Mouse (Mus musculus): ENCODE measurements around the gene Cyp4b1. TPM values are rescaled to one million over a fixed set of nuclear protein-coding genes. Genes with fewer than 3 reads are reported as not detected.

Cyp4b1 gene
- 1.0 TPM for polyA plus RNA-seq (2015; fragmentation: Illumina TruSeq; extraction: RNeasy Lipid Tissue Mini Kit (QIAGEN cat#74804); ENCODE audit: low read depth, low replicate concordance)

DNA sequence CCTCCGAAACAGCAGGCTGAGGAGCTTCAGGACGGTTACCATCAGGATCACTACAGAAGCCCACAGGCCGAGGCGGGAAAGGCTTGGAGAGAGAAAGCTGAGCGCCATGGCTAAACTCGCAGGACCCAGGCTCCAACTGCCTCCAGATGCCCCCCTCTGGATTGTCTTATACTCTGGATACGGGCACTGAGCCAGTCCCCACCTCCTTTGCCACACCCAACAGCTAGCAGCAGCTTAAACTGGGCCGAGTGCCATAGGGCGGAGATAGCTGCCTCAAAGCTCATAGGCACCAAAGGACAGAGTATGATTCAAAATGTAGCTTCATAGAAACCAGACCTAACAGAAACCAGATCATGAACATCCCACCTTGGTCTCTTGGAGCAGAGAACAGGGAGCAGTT is at the start of gene Cyp4b1:
Gene Cyp4b1 (minus strand): TSS at position 144 of the 400 bp plus-strand sequence.

GRCm38 (mm10) chr4:115600611-115601010 is 46.9 kb downstream of the Cyp4b1 start, which contains the start of gene Cyp4a32:
TSS of gene Cyp4a32 (plus strand) at chr4:115600969.

Other genes starting within 250 kb of the Cyp4b1 start
- gene Cyp4a12b, start 236.1 kb downstream of the Cyp4b1 start, polyA plus RNA-seq (2015; fragmentation: Illumina TruSeq; extraction: RNeasy Lipid Tissue Mini Kit (QIAGEN cat#74804); ENCODE audit: low read depth, low replicate concordance), result not detected
- gene Cyp4a30b, start 195.1 kb downstream of the Cyp4b1 start, polyA plus RNA-seq (2015; fragmentation: Illumina TruSeq; extraction: RNeasy Lipid Tissue Mini Kit (QIAGEN cat#74804); ENCODE audit: low read depth, low replicate concordance), result not detected
- gene Cyp4a14, start 151.6 kb downstream of the Cyp4b1 start, polyA plus RNA-seq (2015; fragmentation: Illumina TruSeq; extraction: RNeasy Lipid Tissue Mini Kit (QIAGEN cat#74804); ENCODE audit: low read depth, low replicate concordance), result 0.18 TPM
- gene Cyp4a10, start 129.5 kb downstream of the Cyp4b1 start, polyA plus RNA-seq (2015; fragmentation: Illumina TruSeq; extraction: RNeasy Lipid Tissue Mini Kit (QIAGEN cat#74804); ENCODE audit: low read depth, low replicate concordance), result not detected
- gene Cyp4a31, start 84.1 kb downstream of the Cyp4b1 start, polyA plus RNA-seq (2015; fragmentation: Illumina TruSeq; extraction: RNeasy Lipid Tissue Mini Kit (QIAGEN cat#74804); ENCODE audit: low read depth, low replicate concordance), result not detected
- gene Cyp4a32, start 46.8 kb downstream of the Cyp4b1 start, polyA plus RNA-seq (2015; fragmentation: Illumina TruSeq; extraction: RNeasy Lipid Tissue Mini Kit (QIAGEN cat#74804); ENCODE audit: low read depth, low replicate concordance), result not detected
- gene Efcab14, start 90.0 kb upstream of the Cyp4b1 start, polyA plus RNA-seq (2015; fragmentation: Illumina TruSeq; extraction: RNeasy Lipid Tissue Mini Kit (QIAGEN cat#74804); ENCODE audit: low read depth, low replicate concordance), result 40.5 TPM
- gene Tex38, start 133.3 kb upstream of the Cyp4b1 start, polyA plus RNA-seq (2015; fragmentation: Illumina TruSeq; extraction: RNeasy Lipid Tissue Mini Kit (QIAGEN cat#74804); ENCODE audit: low read depth, low replicate concordance), result not detected
- 81.5 TPM for gene Atpaf1, start 137.1 kb upstream of the Cyp4b1 start, polyA plus RNA-seq (2015; fragmentation: Illumina TruSeq; extraction: RNeasy Lipid Tissue Mini Kit (QIAGEN cat#74804); ENCODE audit: low read depth, low replicate concordance)
- gene Mob3c, start 180.4 kb upstream of the Cyp4b1 start, polyA plus RNA-seq (2015; fragmentation: Illumina TruSeq; extraction: RNeasy Lipid Tissue Mini Kit (QIAGEN cat#74804); ENCODE audit: low read depth, low replicate concordance), result 4.1 TPM
- 33.0 TPM for gene Mknk1, start 191.5 kb upstream of the Cyp4b1 start, polyA plus RNA-seq (2015; fragmentation: Illumina TruSeq; extraction: RNeasy Lipid Tissue Mini Kit (QIAGEN cat#74804); ENCODE audit: low read depth, low replicate concordance)
- gene Kncn, start 236.7 kb upstream of the Cyp4b1 start, polyA plus RNA-seq (2015; fragmentation: Illumina TruSeq; extraction: RNeasy Lipid Tissue Mini Kit (QIAGEN cat#74804); ENCODE audit: low read depth, low replicate concordance), result 0.28 TPM
- 0.28 TPM for gene 6430628N08Rik, start 242.9 kb upstream of the Cyp4b1 start, polyA plus RNA-seq (2015; fragmentation: Illumina TruSeq; extraction: RNeasy Lipid Tissue Mini Kit (QIAGEN cat#74804); ENCODE audit: low read depth, low replicate concordance)

Data from brain, adult 10 weeks (tissue).